In the genomic region with DNA sequence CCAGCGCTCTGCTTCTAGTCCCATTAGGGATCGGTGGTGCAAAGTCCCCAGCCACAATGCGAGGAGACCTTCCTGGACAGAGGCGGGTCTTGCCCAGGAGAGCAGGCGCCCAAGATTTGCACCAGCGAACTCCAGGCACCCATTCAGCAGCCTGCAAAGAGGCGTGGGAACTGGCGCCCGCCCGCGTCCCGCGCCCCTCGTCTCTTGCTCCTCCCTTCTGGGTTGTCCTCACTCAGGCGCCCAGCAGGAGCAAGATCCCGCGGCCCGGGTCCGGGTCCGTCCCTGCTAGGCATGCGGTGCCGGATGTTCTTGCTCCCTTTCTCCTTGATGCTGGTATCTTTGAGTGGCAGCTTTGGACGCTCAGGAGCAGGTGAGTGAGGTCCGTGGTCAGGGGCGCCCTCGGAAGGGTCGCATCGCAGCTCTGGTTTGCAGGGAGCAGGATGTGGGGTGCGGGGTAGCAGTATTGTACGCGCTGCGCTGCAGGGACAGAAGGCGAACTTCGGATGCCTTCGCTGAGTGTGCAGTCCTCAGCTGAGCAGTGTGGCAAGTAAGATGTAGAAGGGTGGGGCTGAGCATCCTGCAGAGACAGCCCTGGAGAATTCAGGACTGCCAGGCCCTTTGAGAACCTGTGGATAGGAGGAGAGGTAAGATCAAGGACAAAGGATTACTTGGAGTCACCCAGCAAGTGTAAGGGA, we compare ENCODE assay signal across 9 mouse cellular contexts. TPM values are rescaled to one million over a fixed set of nuclear protein-coding genes. Genes with fewer than 3 reads are reported as not detected.
DNase-seq lines count a peak whose midpoint lies in the region; ATAC-seq and TF ChIP-seq lines count a peak whose summit lies in the region.
"Had no signal": no experiment of that assay in that cellular context is flagged by ENCODE, and none has a peak within 500 bp of the region (broad histone marks: within the 10 kb centered on the region; RNA-seq: fewer than 3 reads in every experiment).

Gene Gm19410, plus strand, starts transcription at position 292 of the 695 bp plus-strand sequence.

- no peaks in the 10 kb centered on the region for H3K4me1 ChIP-seq in lung, embryonic 14.5 days (ENCODE audit: insufficient read depth)
- H3K4me1 ChIP-seq in heart, postnatal 0 days (ENCODE audit: control insufficient read depth, insufficient read depth) = peaks cover 8% of the 10 kb centered on the region
- H3K4me1 ChIP-seq in midbrain, embryonic 12.5 days = peaks cover 11% of the 10 kb centered on the region
- 0 out of 2 replicates have a peak, but pooled peaks cover 2% of the 10 kb centered on the region for H3K4me1 ChIP-seq in stomach, postnatal 0 days (replicated peaks; ENCODE audit: control insufficient read depth, insufficient read depth)

- H3K9me3 ChIP-seq in lung, embryonic 14.5 days (ENCODE audit: low read depth, low read length) = no peaks in the 10 kb centered on the region
- no peaks in the 10 kb centered on the region for H3K9me3 ChIP-seq in heart, postnatal 0 days (replicated peaks; ENCODE audit: control insufficient read depth, low read length)
- H3K9me3 ChIP-seq in midbrain, embryonic 12.5 days = no peaks in the 10 kb centered on the region
- H3K9me3 ChIP-seq in stomach, postnatal 0 days (ENCODE audit: control insufficient read depth, low read length) = no peaks in the 10 kb centered on the region

- no peak for TF ChIP-seq EP300 in heart, postnatal 0 days (IDR thresholded peaks at IDR 0.05; ENCODE audit: low read depth)
- no peak for TF ChIP-seq EP300 in stomach, postnatal 0 days (optimal IDR thresholded peaks at IDR 0.05)

- under 1% methylated on average over 35 of the region's 35 CpGs for WGBS in lung, embryonic 14.5 days
- WGBS in heart, postnatal 0 days = 2% methylated on average over 35 of the region's 35 CpGs
- 2% methylated on average over 35 of the region's 35 CpGs for WGBS in midbrain, embryonic 12.5 days
- under 1% methylated on average over 35 of the region's 35 CpGs for WGBS in stomach, postnatal 0 days

- peak; percentile 56 for DNase-seq in lung, embryonic 14.5 days
- no peak for DNase-seq in lung, postnatal 36 days
- DNase-seq in embryo, embryonic 10.5 days (ENCODE audit: low spot score) = peak; percentile 44
- peak; percentile 5 for DNase-seq in heart, postnatal 0 days (ENCODE audit: low spot score)
- peak; percentile 11 to 42 for DNase-seq in kidney, postnatal 36 days
- peak; percentile 54 for DNase-seq in stomach, postnatal 0 days (ENCODE audit: low spot score)
- no peak for DNase-seq in cerebellum, adult 8-10 months

- H3K4me2 ChIP-seq in lung, embryonic 14.5 days = peak within 1 kb of the TSS; percentile 85
- peak within 1 kb of the TSS; percentile 75 for H3K4me2 ChIP-seq in heart, postnatal 0 days (ENCODE audit: low read depth, low read length)
- H3K4me2 ChIP-seq in midbrain, embryonic 12.5 days (replicated peaks) = peak within 1 kb of the TSS; percentile 80
- peak within 1 kb of the TSS; percentile 71 for H3K4me2 ChIP-seq in stomach, postnatal 0 days (replicated peaks; ENCODE audit: low read depth)

- peak within 1 kb of the TSS; percentile 45 for H3K4me3 ChIP-seq in lung, embryonic 14.5 days (ENCODE audit: low read depth, low read length)
- H3K4me3 ChIP-seq in heart, postnatal 0 days (ENCODE audit: low read depth, low read length) = peak within 1 kb of the TSS; percentile 48
- H3K4me3 ChIP-seq in midbrain, embryonic 12.5 days = peak within 1 kb of the TSS; percentile 45
- peak within 1 kb of the TSS; percentile 35 for H3K4me3 ChIP-seq in stomach, postnatal 0 days (ENCODE audit: low read depth, low read length)

- peaks cover 24% of the 10 kb centered on the region; the same call in 1 of the 2 replicates for H3K27me3 ChIP-seq in lung, embryonic 14.5 days (ENCODE audit: insufficient read depth, low read length)
- peaks cover 20% of the 10 kb centered on the region for H3K27me3 ChIP-seq in heart, postnatal 0 days (ENCODE audit: control insufficient read depth, insufficient read depth, low read length)
- peaks cover 32% of the 10 kb centered on the region for H3K27me3 ChIP-seq in midbrain, embryonic 12.5 days
- no peaks in the 10 kb centered on the region for H3K27me3 ChIP-seq in stomach, postnatal 0 days (ENCODE audit: control insufficient read depth, insufficient read depth, low read length)

- H3K36me3 ChIP-seq in lung, embryonic 14.5 days (ENCODE audit: insufficient read depth) = no peaks in the 10 kb centered on the region
- H3K36me3 ChIP-seq in heart, postnatal 0 days (replicated peaks; ENCODE audit: control insufficient read depth, insufficient read depth, low read length) = no peaks in the 10 kb centered on the region
- H3K36me3 ChIP-seq in midbrain, embryonic 12.5 days = no peaks in the 10 kb centered on the region
- no peaks in the 10 kb centered on the region for H3K36me3 ChIP-seq in stomach, postnatal 0 days (ENCODE audit: control insufficient read depth, insufficient read depth, low read length)

- H3K27ac ChIP-seq in lung, embryonic 14.5 days (ENCODE audit: low read depth) = no peak within 1 kb of the TSS
- no peak within 1 kb of the TSS for H3K27ac ChIP-seq in heart, postnatal 0 days (ENCODE audit: low read depth)
- no peak within 1 kb of the TSS for H3K27ac ChIP-seq in midbrain, embryonic 12.5 days (replicated peaks)
- no peak within 1 kb of the TSS for H3K27ac ChIP-seq in stomach, postnatal 0 days (replicated peaks)

- no peak for TF ChIP-seq CTCF in lung, embryonic 14.5 days (IDR thresholded peaks at IDR 0.05; ENCODE audit: low read depth)
- no peak for TF ChIP-seq CTCF in heart, postnatal 0 days (IDR thresholded peaks at IDR 0.05; ENCODE audit: low read depth)
- no peak for TF ChIP-seq CTCF in stomach, postnatal 0 days (IDR thresholded peaks at IDR 0.05; ENCODE audit: low read depth)

- H3K9ac ChIP-seq in lung, embryonic 14.5 days = peak within 1 kb of the TSS; percentile 43
- no peak within 1 kb of the TSS for H3K9ac ChIP-seq in heart, postnatal 0 days (replicated peaks; ENCODE audit: low read depth, low read length)
- H3K9ac ChIP-seq in midbrain, embryonic 12.5 days (replicated peaks) = peak within 1 kb of the TSS; percentile 35
- peak within 1 kb of the TSS; percentile 41; the same call in 1 of the 2 replicates for H3K9ac ChIP-seq in stomach, postnatal 0 days (ENCODE audit: low read length)

- ATAC-seq in lung, embryonic 14.5 days (ENCODE audit: insufficient read depth) = peak; percentile 68; the same call in 1 of the 2 replicates
- no peak for ATAC-seq in heart, postnatal 0 days (ENCODE audit: insufficient read depth, low read depth)
- ATAC-seq in midbrain, embryonic 12.5 days (ENCODE audit: low FRiP score, low read depth) = peak; percentile 69
- ATAC-seq in stomach, postnatal 0 days (ENCODE audit: low FRiP score, low TSS enrichment) = no peak

RNA-seq across cellular contexts. Expression of gene Gm19410, which starts in this region (rescaled TPM):
- 0.07 TPM in 1 of 2 replicates, not detected in the other for polyA plus RNA-seq in lung, embryonic 14.5 days (2014; fragmentation: Nextera tagmentation; extraction: Ambion mirVana)
- total RNA-seq in heart, postnatal 0 days (2014; rRNA removed; ENCODE audit: low replicate concordance) = 0.08 TPM in 1 of 2 replicates, not detected in the other
- polyA plus RNA-seq in heart, postnatal 0 days (2015; fragmentation: Nextera tagmentation; extraction: Ambion mirVana) = 0.07 and 0.18 TPM in 2 replicates
- 0.07 TPM in 1 of 2 replicates, not detected in the other for polyA plus RNA-seq in midbrain, embryonic 12.5 days (2016; fragmentation: Nextera tagmentation; extraction: Ambion mirVana)
- polyA plus RNA-seq in stomach, postnatal 0 days (2015; fragmentation: Nextera tagmentation; extraction: Ambion mirVana) = not detected in 2 replicates
- total RNA-seq: liver, adult 2 months had no signal
- polyA plus RNA-seq: liver, adult 2 months had no signal

Comparison
In these comparisons a context has a peak if more than half of its experiments do, and no peak if none do; other contexts are left out.
1. Peak in DNase-seq, ATAC-seq, H3K4me3 ChIP-seq, H3K9ac ChIP-seq and H3K4me2 ChIP-seq in lung, embryonic 14.5 days; RNA of the gene not detected or under 1 TPM.
2. Peak in DNase-seq, H3K4me3 ChIP-seq and H3K4me2 ChIP-seq in heart, postnatal 0 days; RNA of the gene not detected or under 1 TPM.
3. Peak in ATAC-seq, H3K4me3 ChIP-seq, H3K9ac ChIP-seq and H3K4me2 ChIP-seq in midbrain, embryonic 12.5 days; RNA of the gene not detected or under 1 TPM.
4. Peak in DNase-seq, H3K4me3 ChIP-seq, H3K9ac ChIP-seq and H3K4me2 ChIP-seq in stomach, postnatal 0 days; RNA of the gene not detected or under 1 TPM.
5. DNase-seq: peak in embryo, embryonic 10.5 days (single experiment) and kidney, postnatal 36 days (2 of 2); none in lung, postnatal 36 days (single experiment) and cerebellum, adult 8-10 months (single experiment).
6. Peak in every context shown above with its lines, with median percentiles within 50 percentile points of each other: H3K4me2 ChIP-seq and H3K4me3 ChIP-seq.